Mouse (Mus musculus): ENCODE measurements around the gene Kctd17. TPM values are rescaled to one million over a fixed set of nuclear protein-coding genes. Genes with fewer than 3 reads are reported as not detected.

The Kctd17 gene
- total RNA-seq, 2 experiments from 2014 or later = 80.4 to 83.4 TPM

GRCm38 (mm10) chr15:78443857-78444256, 15.5 kb downstream of the Kctd17 start:
- no peak for DNase-seq (ENCODE audit: low spot score in 2 of 2)

- DNase-seq (ENCODE audit: low spot score in 2 of 2) = no peak
Measured at GRCm38 (mm10) chr15:78447121-78447520, 18.8 kb downstream of the Kctd17 start.

- DNase-seq (ENCODE audit: low spot score in 2 of 2) = peak; percentile 97 to 98
Measured at GRCm38 (mm10) chr15:78447746-78448535, 19.6 kb downstream of the Kctd17 start.

GRCm38 (mm10) chr15:78449131-78449530, 20.8 kb downstream of the Kctd17 start:
- no peak for DNase-seq (ENCODE audit: low spot score in 2 of 2)

- peak in 1 of 2 experiments; percentile 53 for DNase-seq (ENCODE audit: low spot score in 2 of 2)
Measured at GRCm38 (mm10) chr15:78449694-78450418, 21.5 kb downstream of the Kctd17 start.

GRCm38 (mm10) chr15:78450419-78450768, 22.0 kb downstream of the Kctd17 start:
- no peak for DNase-seq (ENCODE audit: low spot score in 2 of 2)

- DNase-seq (ENCODE audit: low spot score in 2 of 2) = no peak
Measured at GRCm38 (mm10) chr15:78451201-78451600, 22.8 kb downstream of the Kctd17 start.

- no peak for DNase-seq (ENCODE audit: low spot score in 2 of 2)
Measured at GRCm38 (mm10) chr15:78452929-78453328, 24.6 kb downstream of the Kctd17 start.

- DNase-seq (ENCODE audit: low spot score in 2 of 2) = no peak
Measured at GRCm38 (mm10) chr15:78455168-78455567, 26.8 kb downstream of the Kctd17 start.

GRCm38 (mm10) chr15:78456051-78456450, 27.7 kb downstream of the Kctd17 start:
- DNase-seq (ENCODE audit: low spot score in 2 of 2) = no peak

- DNase-seq (ENCODE audit: low spot score in 2 of 2) = no peak
Measured at GRCm38 (mm10) chr15:78457193-78457592, 28.8 kb downstream of the Kctd17 start.

- no peak for DNase-seq (ENCODE audit: low spot score in 2 of 2)
Measured at GRCm38 (mm10) chr15:78462981-78463380, 34.6 kb downstream of the Kctd17 start.

- DNase-seq (ENCODE audit: low spot score in 2 of 2) = no peak
Measured at GRCm38 (mm10) chr15:78466809-78467208, 38.4 kb downstream of the Kctd17 start.

- no peak for DNase-seq (ENCODE audit: low spot score in 2 of 2)
Measured at GRCm38 (mm10) chr15:78467570-78467969, 39.2 kb downstream of the Kctd17 start.

GRCm38 (mm10) chr15:78468379-78468937, 40.1 kb downstream of the Kctd17 start, which contains the start of gene Tmprss6:
TSS of gene Tmprss6 (minus strand) at chr15:78468634.
- no peak for DNase-seq (ENCODE audit: low spot score in 2 of 2)

- DNase-seq (ENCODE audit: low spot score in 2 of 2) = no peak
Measured at GRCm38 (mm10) chr15:78470495-78471276, 42.3 kb downstream of the Kctd17 start.

GRCm38 (mm10) chr15:78471902-78472301, 43.5 kb downstream of the Kctd17 start:
- no peak for DNase-seq (ENCODE audit: low spot score in 2 of 2)

- no peak for DNase-seq (ENCODE audit: low spot score in 2 of 2)
Measured at GRCm38 (mm10) chr15:78473442-78473841, 45.1 kb downstream of the Kctd17 start.

- no peak for DNase-seq (ENCODE audit: low spot score in 2 of 2)
Measured at GRCm38 (mm10) chr15:78475604-78476031, 47.3 kb downstream of the Kctd17 start.

- DNase-seq (ENCODE audit: low spot score in 2 of 2) = no peak
Measured at GRCm38 (mm10) chr15:78476878-78477277, 48.5 kb downstream of the Kctd17 start.

- no peak for DNase-seq (ENCODE audit: low spot score in 2 of 2)
Measured at GRCm38 (mm10) chr15:78478073-78478472, 49.7 kb downstream of the Kctd17 start.

All from adrenal gland, adult 18-20 months (tissue).